Mouse (Mus musculus): ENCODE data around the gene Abhd17b.
"Not testable (repeated sequence)": the region's sequence is repeated elsewhere in the genome, so short reads cannot be mapped to it uniquely, and the experiment has no call there.

The Abhd17b gene

GRCm38 (mm10) chr19:21653172-21653981, at the start of gene Abhd17b:
TSS of gene Abhd17b (plus strand) at chr19:21653185.
- peak; percentile 24 for DNase-seq (ENCODE audit: low read depth, low spot score)

- DNase-seq (ENCODE audit: low read depth, low spot score), result no peak
These were observed 49.1 kb upstream of the Abhd17b start for GRCm38 (mm10) chr19:21603836-21604235.

GRCm38 (mm10) chr19:21605294-21605693, 47.7 kb upstream of the Abhd17b start:
- no peak for DNase-seq (ENCODE audit: low read depth, low spot score)

GRCm38 (mm10) chr19:21610240-21610639, 42.7 kb upstream of the Abhd17b start:
- no peak for DNase-seq (ENCODE audit: low read depth, low spot score)

GRCm38 (mm10) chr19:21611297-21611696, 41.7 kb upstream of the Abhd17b start:
- DNase-seq (ENCODE audit: low read depth, low spot score), result no peak

GRCm38 (mm10) chr19:21611725-21612575, 41.0 kb upstream of the Abhd17b start:
- DNase-seq (ENCODE audit: low read depth, low spot score), result no peak

- DNase-seq (ENCODE audit: low read depth, low spot score), result no peak
These were observed 37.2 kb upstream of the Abhd17b start for GRCm38 (mm10) chr19:21615801-21616200.

- no peak for DNase-seq (ENCODE audit: low read depth, low spot score)
These were observed 29.4 kb upstream of the Abhd17b start for GRCm38 (mm10) chr19:21623410-21624147.

GRCm38 (mm10) chr19:21624148-21624535, 28.8 kb upstream of the Abhd17b start:
- no peak for DNase-seq (ENCODE audit: low read depth, low spot score)

- DNase-seq (ENCODE audit: low read depth, low spot score), result no peak
These were observed 26.6 kb upstream of the Abhd17b start for GRCm38 (mm10) chr19:21626271-21626988.

GRCm38 (mm10) chr19:21628440-21628839, 24.5 kb upstream of the Abhd17b start:
- DNase-seq (ENCODE audit: low read depth, low spot score), result not testable (repeated sequence)

- no peak for DNase-seq (ENCODE audit: low read depth, low spot score)
These were observed 24.0 kb upstream of the Abhd17b start for GRCm38 (mm10) chr19:21629030-21629429.

- no peak for DNase-seq (ENCODE audit: low read depth, low spot score)
These were observed 23.5 kb upstream of the Abhd17b start for GRCm38 (mm10) chr19:21629501-21629900.

- no peak for DNase-seq (ENCODE audit: low read depth, low spot score)
These were observed 22.2 kb upstream of the Abhd17b start for GRCm38 (mm10) chr19:21630656-21631331.

- DNase-seq (ENCODE audit: low read depth, low spot score), result no peak
These were observed 17.6 kb upstream of the Abhd17b start for GRCm38 (mm10) chr19:21635406-21635805.

- DNase-seq (ENCODE audit: low read depth, low spot score), result no peak
These were observed 16.1 kb upstream of the Abhd17b start for GRCm38 (mm10) chr19:21636907-21637306.

GRCm38 (mm10) chr19:21637672-21638071, 15.3 kb upstream of the Abhd17b start:
- no peak for DNase-seq (ENCODE audit: low read depth, low spot score)

- no peak for DNase-seq (ENCODE audit: low read depth, low spot score)
These were observed 9.1 kb upstream of the Abhd17b start for GRCm38 (mm10) chr19:21643935-21644334.

GRCm38 (mm10) chr19:21645301-21645700, 7.7 kb upstream of the Abhd17b start:
- DNase-seq (ENCODE audit: low read depth, low spot score), result no peak

- DNase-seq (ENCODE audit: low read depth, low spot score), result no peak
These were observed 6.8 kb upstream of the Abhd17b start for GRCm38 (mm10) chr19:21646142-21646541.

- no peak for DNase-seq (ENCODE audit: low read depth, low spot score)
These were observed 1.3 kb upstream of the Abhd17b start for GRCm38 (mm10) chr19:21651664-21652063.
